Mouse (Mus musculus) cerebellum, postnatal 25 days (tissue): ENCODE results near the gene Slc18a3.
A peak's percentile ranks its signal among the peaks of the same experiment; 100 is the strongest.

ENCODE experiments used
- DNase-seq, 2 experiments: peaks; one replicate each; pipeline ENCODE4 v3.0.0; 2021; ENCODE audit warnings: mixed read lengths in 2 of 2

Gene Slc18a3

GRCm38 (mm10) chr14:32464601-32465505 lies at the start of gene Slc18a3:
Gene Slc18a3, minus strand, starts transcription at chr14:32464850.
- DNase-seq: peak in 1 of 2 experiments; percentile 31

GRCm38 (mm10) chr14:32513336-32514032 lies 48.8 kb upstream of the Slc18a3 start, which contains the start of gene Ercc6:
Gene Ercc6, plus strand, starts transcription at chr14:32513521.
- DNase-seq: peak; percentile 96 to 97

- DNase-seq: no peak
Observed at GRCm38 (mm10) chr14:32512912-32513311, 48.3 kb upstream of the Slc18a3 start.

- no peak for DNase-seq
Observed at GRCm38 (mm10) chr14:32509443-32509961, 44.9 kb upstream of the Slc18a3 start.

GRCm38 (mm10) chr14:32508105-32508835 lies 43.6 kb upstream of the Slc18a3 start:
- no peak for DNase-seq

- DNase-seq: no peak
Observed at GRCm38 (mm10) chr14:32507216-32507615, 42.6 kb upstream of the Slc18a3 start.

- no peak for DNase-seq
Observed at GRCm38 (mm10) chr14:32506329-32506728, 41.7 kb upstream of the Slc18a3 start.

GRCm38 (mm10) chr14:32503897-32504296 lies 39.2 kb upstream of the Slc18a3 start:
- DNase-seq: no peak

- DNase-seq: no peak
Observed at GRCm38 (mm10) chr14:32502764-32503688, 38.4 kb upstream of the Slc18a3 start.

- no peak for DNase-seq
Observed at GRCm38 (mm10) chr14:32501303-32501702, 36.7 kb upstream of the Slc18a3 start.

- DNase-seq: no peak
Observed at GRCm38 (mm10) chr14:32496115-32496850, 31.6 kb upstream of the Slc18a3 start.

- no peak for DNase-seq
Observed at GRCm38 (mm10) chr14:32492521-32492920, 27.9 kb upstream of the Slc18a3 start.

GRCm38 (mm10) chr14:32482061-32482460 lies 17.4 kb upstream of the Slc18a3 start:
- peak in 1 of 2 experiments; percentile 41 for DNase-seq

GRCm38 (mm10) chr14:32477581-32477980 lies 12.9 kb upstream of the Slc18a3 start:
- peak; percentile 28 to 47 for DNase-seq

- no peak for DNase-seq
Observed at GRCm38 (mm10) chr14:32476559-32476958, 11.9 kb upstream of the Slc18a3 start.

- peak; percentile 74 to 86 for DNase-seq
Observed at GRCm38 (mm10) chr14:32472996-32473395, 8.3 kb upstream of the Slc18a3 start.

GRCm38 (mm10) chr14:32467606-32468005 lies 3.0 kb upstream of the Slc18a3 start:
- DNase-seq: peak in 1 of 2 experiments; percentile 48

- no peak for DNase-seq
Observed at GRCm38 (mm10) chr14:32465889-32466288, 1.2 kb upstream of the Slc18a3 start, which contains the start of gene Chat. Gene Chat, minus strand, starts transcription at chr14:32465989.

- DNase-seq: no peak
Observed at GRCm38 (mm10) chr14:32465506-32465870, 838 bp upstream of the Slc18a3 start.

- DNase-seq: peak in 1 of 2 experiments; percentile 10
Observed at GRCm38 (mm10) chr14:32463211-32464040, 1.2 kb downstream of the Slc18a3 start.
